ENCODE assay signal across 15 mouse cellular contexts in genomic region chr6:35388827-35389226, GRCm38 (mm10).
"Had no signal": no experiment of that assay in that cellular context is flagged by ENCODE, and none has a peak within 500 bp of the region (broad histone marks: within the 10 kb centered on the region; RNA-seq: fewer than 3 reads in every experiment).

No protein-coding gene starts in this region.

- H3K4me1 ChIP-seq: limb, embryonic 15.5 days; liver, embryonic 12.5 days; midbrain, embryonic 12.5 days; neural tube, embryonic 15.5 days had no signal

- H3K9me3 ChIP-seq: limb, embryonic 15.5 days; liver, embryonic 12.5 days; midbrain, embryonic 12.5 days; neural tube, embryonic 15.5 days had no signal

- H3K27me3 ChIP-seq: limb, embryonic 15.5 days; liver, embryonic 12.5 days; midbrain, embryonic 12.5 days; neural tube, embryonic 15.5 days had no signal

- H3K27ac ChIP-seq: left cerebral cortex, adult 2 months; limb, embryonic 15.5 days; liver, embryonic 12.5 days; midbrain, embryonic 12.5 days; neural tube, embryonic 15.5 days had no signal

- DNase-seq: kidney, adult 9 months; kidney, postnatal 10 days; kidney, postnatal 4 days; lung, embryonic 14.5 days; lung, postnatal 10 days; lung, postnatal 4 days; right cerebral cortex, adult 18-20 months; thymus, adult 18-20 months; thymus, postnatal 36 days had no signal

- ATAC-seq: intestine, postnatal 0 days; liver, embryonic 12.5 days had no signal

- H3K4me3 ChIP-seq: left cerebral cortex, adult 2 months; limb, embryonic 15.5 days; liver, embryonic 12.5 days; midbrain, embryonic 12.5 days; neural tube, embryonic 15.5 days had no signal

- H3K4me2 ChIP-seq: limb, embryonic 15.5 days; liver, embryonic 12.5 days; lung, embryonic 14.5 days; midbrain, embryonic 12.5 days; neural tube, embryonic 15.5 days had no signal

- H3K36me3 ChIP-seq: limb, embryonic 15.5 days; liver, embryonic 12.5 days; midbrain, embryonic 12.5 days; neural tube, embryonic 15.5 days had no signal
